Mouse (Mus musculus) C2C12 (cell line): Measurements from ENCODE around the gene Psmd12.

Source experiments
- CTCF ChIP-seq: IDR thresholded peaks from one replicate; pipeline ENCODE4 v1.5.1; 2011; ENCODE audit not compliant: control insufficient read depth, insufficient read depth, insufficient read length
- MYOD1 ChIP-seq: IDR thresholded peaks from one replicate; pipeline ENCODE4 v1.6.1; 2011; ENCODE audit warnings: low read depth; ENCODE audit not compliant: control insufficient read depth, insufficient read length

DNA sequence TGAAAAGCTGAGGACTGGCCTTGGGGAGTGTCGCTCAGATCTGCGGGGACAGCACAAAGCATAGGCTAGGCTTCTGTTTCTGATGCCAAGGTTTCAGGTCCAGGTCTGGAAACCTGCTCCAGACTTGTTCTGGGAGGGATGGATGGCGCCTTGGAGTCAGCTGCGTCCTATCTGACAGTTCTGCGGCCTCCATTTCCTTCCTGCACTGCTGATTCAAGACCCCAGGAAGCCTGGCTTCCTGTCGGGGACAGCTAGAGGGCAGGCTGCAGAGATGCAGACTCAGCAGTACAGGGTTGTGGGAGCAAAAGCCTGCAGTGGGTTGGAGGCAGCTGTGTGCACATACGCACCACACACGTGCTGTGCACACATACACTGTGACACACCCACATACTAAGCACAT, 50.0 kb downstream of the Psmd12 start:
- no peak for TF ChIP-seq CTCF
- no peak for TF ChIP-seq MYOD1
